Mouse (Mus musculus): Measurements from ENCODE around the gene Ube4b. TPM values are rescaled to one million over a fixed set of nuclear protein-coding genes. Genes with fewer than 3 reads are reported as not detected.
"Not testable (repeated sequence)": the region's sequence is repeated elsewhere in the genome, so short reads cannot be mapped to it uniquely, and the experiment has no call there.

Ube4b gene
- total RNA-seq (2021): 100 to 1,000 TPM; 100 to 102 TPM
- long read RNA-seq, experiment 1, full-length matches to known transcripts: 16 of 38 reads
- long read RNA-seq, experiment 1, partial matches to known transcripts: 15 of 38 reads
- long read RNA-seq, experiment 1, other reads (novel, unspliced or antisense): 7 of 38 reads
- long read RNA-seq, experiment 2, full-length matches to known transcripts: 12 of 32 reads
- long read RNA-seq, experiment 2, partial matches to known transcripts: 17 of 32 reads
- long read RNA-seq, experiment 2, other reads (novel, unspliced or antisense): 3 of 32 reads

- intact Hi-C loops (cut with DNase I): loop anchor here (1.0 kb wide), 1 partner anchor 19 kb away; no protein-coding TSS in a partner anchor
- peak; percentile 99 for DNase-seq (ENCODE audit: low spot score in 2 of 2)
These were observed at the start of gene Ube4b for GRCm38 (mm10) chr4:149426325-149427199. TSS of gene Ube4b (minus strand) at chr4:149426749.

GRCm38 (mm10) chr4:149475096-149475495 is 48.5 kb upstream of the Ube4b start:
- no peak for DNase-seq (ENCODE audit: low spot score in 2 of 2)
- intact Hi-C loops (cut with DNase I): no loop called here

GRCm38 (mm10) chr4:149469557-149469956 is 43.0 kb upstream of the Ube4b start:
- intact Hi-C loops (cut with DNase I): no loop called here

GRCm38 (mm10) chr4:149463435-149463950 is 36.9 kb upstream of the Ube4b start:
- intact Hi-C loops (cut with DNase I): no loop called here
- no peak for DNase-seq (ENCODE audit: low spot score in 2 of 2)

More at GRCm38 (mm10) chr4:149469557-149469956, 43.0 kb upstream of the Ube4b start:
- no peak for DNase-seq (ENCODE audit: low spot score in 2 of 2)

- DNase-seq (ENCODE audit: low spot score in 2 of 2): no peak
- intact Hi-C loops (cut with DNase I): no loop called here
These were observed 35.9 kb upstream of the Ube4b start for GRCm38 (mm10) chr4:149462305-149462971.

GRCm38 (mm10) chr4:149461579-149462304 is 35.2 kb upstream of the Ube4b start:
- DNase-seq (ENCODE audit: low spot score in 2 of 2): peak in 1 of 2 experiments; percentile 17
- intact Hi-C loops (cut with DNase I): no loop called here

- intact Hi-C loops (cut with DNase I); DNase-seq (ENCODE audit: low spot score in 2 of 2): not testable (repeated sequence)
These were observed 33.9 kb upstream of the Ube4b start for GRCm38 (mm10) chr4:149460475-149460874.

GRCm38 (mm10) chr4:149459425-149459824 is 32.9 kb upstream of the Ube4b start:
- no peak for DNase-seq (ENCODE audit: low spot score in 2 of 2)
- intact Hi-C loops (cut with DNase I): no loop called here

- no peak for DNase-seq (ENCODE audit: low spot score in 2 of 2)
- intact Hi-C loops (cut with DNase I): no loop called here
These were observed 32.0 kb upstream of the Ube4b start for GRCm38 (mm10) chr4:149458526-149458925.

GRCm38 (mm10) chr4:149457831-149458430 is 31.4 kb upstream of the Ube4b start:
- DNase-seq (ENCODE audit: low spot score in 2 of 2): no peak
- intact Hi-C loops (cut with DNase I): no loop called here

- DNase-seq (ENCODE audit: low spot score in 2 of 2); intact Hi-C loops (cut with DNase I): not testable (repeated sequence)
These were observed 30.6 kb upstream of the Ube4b start for GRCm38 (mm10) chr4:149457163-149457562.

GRCm38 (mm10) chr4:149454879-149455278 is 28.3 kb upstream of the Ube4b start, which contains the start of gene Rbp7:
TSS of gene Rbp7 (minus strand) at chr4:149454978.
- intact Hi-C loops (cut with DNase I): no loop called here
- no peak for DNase-seq (ENCODE audit: low spot score in 2 of 2)

GRCm38 (mm10) chr4:149454263-149454662 is 27.7 kb upstream of the Ube4b start:
- intact Hi-C loops (cut with DNase I): no loop called here
- DNase-seq (ENCODE audit: low spot score in 2 of 2): no peak

GRCm38 (mm10) chr4:149453656-149454055 is 27.1 kb upstream of the Ube4b start:
- DNase-seq (ENCODE audit: low spot score in 2 of 2): peak; percentile 19 to 45
- intact Hi-C loops (cut with DNase I): no loop called here

- DNase-seq (ENCODE audit: low spot score in 2 of 2): no peak
- intact Hi-C loops (cut with DNase I): no loop called here
These were observed 24.1 kb upstream of the Ube4b start for GRCm38 (mm10) chr4:149450636-149451035.

GRCm38 (mm10) chr4:149446309-149446708 is 19.8 kb upstream of the Ube4b start:
- intact Hi-C loops (cut with DNase I): no loop called here
- DNase-seq (ENCODE audit: low spot score in 2 of 2): no peak

GRCm38 (mm10) chr4:149445868-149446267 is 19.3 kb upstream of the Ube4b start:
- intact Hi-C loops (cut with DNase I): loop anchor here (1.0 kb wide), 1 partner anchor 20 kb away; the partner anchor contains the start of gene Ube4b
- DNase-seq (ENCODE audit: low spot score in 2 of 2): peak; percentile 30 to 46

GRCm38 (mm10) chr4:149444964-149445701 is 18.6 kb upstream of the Ube4b start:
- intact Hi-C loops (cut with DNase I): loop anchor here (1.0 kb wide), 1 partner anchor 19 kb away; the partner anchor contains the start of gene Ube4b

More at GRCm38 (mm10) chr4:149444964-149445701, 18.6 kb upstream of the Ube4b start:
- DNase-seq (ENCODE audit: low spot score in 2 of 2): peak; percentile 87 to 88
